Mouse (Mus musculus): Measurements from ENCODE around the gene Agap2. TPM values are rescaled to one million over a fixed set of nuclear protein-coding genes. Genes with fewer than 3 reads are reported as not detected.
"Not testable (repeated sequence)": the region's sequence is repeated elsewhere in the genome, so short reads cannot be mapped to it uniquely, and the experiment has no call there.

Agap2 gene
- polyA plus RNA-seq, 1 experiment from 2014 or later = 1.2 TPM

DNA sequence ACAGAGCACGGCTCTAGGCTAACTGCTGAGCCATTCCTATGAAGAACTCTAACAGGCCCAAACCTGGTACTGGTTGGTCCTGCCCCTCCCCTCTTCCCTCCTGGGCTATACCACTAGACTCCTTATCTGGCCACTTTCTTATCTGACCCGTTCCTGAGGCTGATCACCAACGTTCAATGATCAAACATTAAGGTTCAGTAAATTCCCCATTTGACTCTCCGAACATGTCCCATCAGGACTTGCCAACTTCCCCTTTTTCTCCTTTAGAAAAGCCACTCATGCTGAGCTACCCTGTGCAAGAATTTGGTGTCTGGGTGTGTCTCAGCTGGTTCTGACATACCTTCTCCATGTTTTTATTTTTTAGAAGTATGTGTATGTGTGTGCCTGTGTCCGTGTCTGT is 51.5 kb downstream of the Agap2 start:
- ATAC-seq (ENCODE audit: low FRiP score) = no peak

DNA sequence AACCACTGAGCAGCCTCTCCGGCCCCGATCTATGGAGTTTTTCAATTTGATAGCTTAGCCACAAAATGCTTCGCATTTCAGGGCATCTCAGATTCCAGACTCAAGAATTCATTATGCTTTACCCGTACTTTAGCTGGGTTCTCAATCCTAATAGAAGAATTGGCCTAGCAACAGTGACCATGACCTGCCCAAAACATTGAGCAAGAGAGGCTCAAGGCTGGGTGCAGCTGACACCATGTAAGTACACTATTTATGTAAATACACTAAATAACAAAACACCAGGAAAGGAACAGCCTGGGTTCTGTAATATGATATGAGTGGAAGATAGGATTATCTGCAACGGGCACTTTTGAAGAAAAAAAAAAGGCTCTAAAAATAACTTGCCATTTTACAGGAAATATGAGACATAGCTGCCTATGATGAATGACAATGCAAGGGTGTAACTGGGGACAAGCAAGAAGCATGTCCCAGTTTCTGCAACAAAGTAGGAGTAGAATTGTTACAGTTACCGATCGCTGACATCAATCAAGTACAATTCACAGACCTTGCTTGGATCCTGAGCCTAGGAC is 52.7 kb downstream of the Agap2 start:
- Histone ChIP-seq H3K4me2 (replicated peaks; ENCODE audit: low read depth, low read length) (no peak overlapping the region), H3K4me3 (ENCODE audit: low read depth, low read length) (no peak overlapping the region), H3K27me3 (ENCODE audit: control insufficient read depth, insufficient read depth, low read length) (no peaks in the 10 kb centered on the region), H3K36me3 (ENCODE audit: control insufficient read depth, insufficient read depth, low read length) (no peaks in the 10 kb centered on the region), H3K9me3 (ENCODE audit: control insufficient read depth, low read length) (no peaks in the 10 kb centered on the region), H3K9ac (ENCODE audit: low read depth, low read length) (no peak overlapping the region), H3K4me1 (replicated peaks; ENCODE audit: control insufficient read depth, insufficient read depth, low read length) (no peaks in the 10 kb centered on the region), H3K27ac (ENCODE audit: low read depth, low read length) (no peak overlapping the region)
- no peak for ATAC-seq (ENCODE audit: low FRiP score)
- no peak for DNase-seq (ENCODE audit: low spot score)
- WGBS = 90% methylated on average over 7 of the region's 7 CpGs

More for the DNA sequence above, 51.5 kb downstream of the Agap2 start:
- no peak for DNase-seq (ENCODE audit: low spot score)
- Histone ChIP-seq H3K27me3 (ENCODE audit: control insufficient read depth, insufficient read depth, low read length) (no peaks in the 10 kb centered on the region), H3K4me1 (replicated peaks; ENCODE audit: control insufficient read depth, insufficient read depth, low read length) (no peaks in the 10 kb centered on the region), H3K9ac (ENCODE audit: low read depth, low read length) (no peak overlapping the region), H3K36me3 (ENCODE audit: control insufficient read depth, insufficient read depth, low read length) (no peaks in the 10 kb centered on the region), H3K27ac (ENCODE audit: low read depth, low read length) (no peak overlapping the region), H3K9me3 (ENCODE audit: control insufficient read depth, low read length) (no peaks in the 10 kb centered on the region), H3K4me3 (ENCODE audit: low read depth, low read length) (no peak overlapping the region), H3K4me2 (replicated peaks; ENCODE audit: low read depth, low read length) (no peak overlapping the region)
- 82% methylated on average over 5 of the region's 5 CpGs for WGBS

GRCm38 (mm10) chr10:127129431-127129830 is 54.3 kb downstream of the Agap2 start:
- Histone ChIP-seq H3K9me3 (ENCODE audit: control insufficient read depth, low read length) (no peaks in the 10 kb centered on the region), H3K9ac (ENCODE audit: low read depth, low read length) (no peak overlapping the region), H3K27ac (ENCODE audit: low read depth, low read length) (no peak overlapping the region), H3K36me3 (ENCODE audit: control insufficient read depth, insufficient read depth, low read length) (no peaks in the 10 kb centered on the region), H3K4me2 (replicated peaks; ENCODE audit: low read depth, low read length) (no peak overlapping the region), H3K27me3 (ENCODE audit: control insufficient read depth, insufficient read depth, low read length) (no peaks in the 10 kb centered on the region), H3K4me1 (replicated peaks; ENCODE audit: control insufficient read depth, insufficient read depth, low read length) (no peaks in the 10 kb centered on the region), H3K4me3 (ENCODE audit: low read depth, low read length) (no peak overlapping the region)
- no peak for DNase-seq (ENCODE audit: low spot score)
- 78% methylated on average over 4 of the region's 4 CpGs for WGBS
- no peak for ATAC-seq (ENCODE audit: low FRiP score)

- Histone ChIP-seq H3K4me2 (replicated peaks; ENCODE audit: low read depth, low read length) (no peak overlapping the region), H3K4me1 (replicated peaks; ENCODE audit: control insufficient read depth, insufficient read depth, low read length) (no peaks in the 10 kb centered on the region), H3K27ac (ENCODE audit: low read depth, low read length) (no peak overlapping the region), H3K27me3 (ENCODE audit: control insufficient read depth, insufficient read depth, low read length) (no peaks in the 10 kb centered on the region), H3K36me3 (ENCODE audit: control insufficient read depth, insufficient read depth, low read length) (no peaks in the 10 kb centered on the region), H3K9ac (ENCODE audit: low read depth, low read length) (no peak overlapping the region), H3K9me3 (ENCODE audit: control insufficient read depth, low read length) (no peaks in the 10 kb centered on the region), H3K4me3 (ENCODE audit: low read depth, low read length) (no peak overlapping the region)
- 78% methylated on average over 5 of the region's 5 CpGs for WGBS
- ATAC-seq (ENCODE audit: low FRiP score) (no peak), DNase-seq (ENCODE audit: low spot score) (no peak)
Measured at GRCm38 (mm10) chr10:127132469-127132868, 57.4 kb downstream of the Agap2 start.

GRCm38 (mm10) chr10:127134394-127135035 is 59.4 kb downstream of the Agap2 start:
- not testable (repeated sequence) for H3K36me3 ChIP-seq (ENCODE audit: control insufficient read depth, insufficient read depth, low read length); H3K9ac ChIP-seq (ENCODE audit: low read depth, low read length); H3K4me2 ChIP-seq (replicated peaks; ENCODE audit: low read depth, low read length); H3K4me1 ChIP-seq (replicated peaks; ENCODE audit: control insufficient read depth, insufficient read depth, low read length); H3K4me3 ChIP-seq (ENCODE audit: low read depth, low read length); H3K9me3 ChIP-seq (ENCODE audit: control insufficient read depth, low read length); H3K27me3 ChIP-seq (ENCODE audit: control insufficient read depth, insufficient read depth, low read length); ATAC-seq (ENCODE audit: low FRiP score); H3K27ac ChIP-seq (ENCODE audit: low read depth, low read length); DNase-seq (ENCODE audit: low spot score)
- WGBS = 79% methylated on average over 3 of the region's 3 CpGs

DNA sequence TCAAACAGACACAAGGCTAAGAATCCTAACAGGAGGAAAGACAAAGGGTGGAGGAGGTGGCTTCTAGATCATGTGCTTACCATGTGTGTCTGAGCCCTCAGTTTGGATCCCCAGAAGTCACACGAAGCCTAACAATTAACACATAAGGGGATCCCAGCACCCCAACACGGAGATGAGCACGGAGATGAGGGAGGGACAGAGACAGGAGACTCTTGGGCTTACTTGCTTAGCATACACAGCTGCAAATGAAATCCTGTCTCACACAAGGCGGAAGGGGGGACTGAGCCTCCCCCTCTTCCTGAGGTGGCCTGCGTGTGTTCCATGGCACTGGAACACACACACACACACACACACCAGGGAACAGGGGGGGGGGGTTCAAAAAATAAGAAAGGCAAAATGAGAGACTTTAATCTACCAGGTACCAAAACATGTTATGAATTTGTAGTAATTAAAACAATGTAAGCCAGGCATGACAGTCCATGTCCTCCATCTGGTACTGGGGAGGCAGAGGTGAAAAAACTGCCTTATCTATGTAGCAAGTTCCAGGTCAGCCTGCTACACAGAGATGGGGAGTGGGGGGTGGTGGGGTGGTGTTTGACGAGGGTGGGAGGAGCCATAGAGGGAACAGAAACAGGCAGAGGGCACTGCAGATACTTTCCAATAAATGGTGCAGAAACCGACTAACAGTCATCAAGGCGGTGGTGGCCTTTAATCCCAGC is 60.2 kb downstream of the Agap2 start:
- 66% methylated on average over 8 of the region's 8 CpGs for WGBS
- Histone ChIP-seq H3K4me2 (replicated peaks; ENCODE audit: low read depth, low read length) (no peak overlapping the region), H3K9me3 (ENCODE audit: control insufficient read depth, low read length) (no peaks in the 10 kb centered on the region), H3K36me3 (ENCODE audit: control insufficient read depth, insufficient read depth, low read length) (no peaks in the 10 kb centered on the region), H3K27ac (ENCODE audit: low read depth, low read length) (no peak overlapping the region), H3K4me3 (ENCODE audit: low read depth, low read length) (no peak overlapping the region), H3K9ac (ENCODE audit: low read depth, low read length) (no peak overlapping the region), H3K27me3 (ENCODE audit: control insufficient read depth, insufficient read depth, low read length) (no peaks in the 10 kb centered on the region), H3K4me1 (replicated peaks; ENCODE audit: control insufficient read depth, insufficient read depth, low read length) (no peaks in the 10 kb centered on the region)
- DNase-seq (ENCODE audit: low spot score) (no peak), ATAC-seq (ENCODE audit: low FRiP score) (no peak)

DNA sequence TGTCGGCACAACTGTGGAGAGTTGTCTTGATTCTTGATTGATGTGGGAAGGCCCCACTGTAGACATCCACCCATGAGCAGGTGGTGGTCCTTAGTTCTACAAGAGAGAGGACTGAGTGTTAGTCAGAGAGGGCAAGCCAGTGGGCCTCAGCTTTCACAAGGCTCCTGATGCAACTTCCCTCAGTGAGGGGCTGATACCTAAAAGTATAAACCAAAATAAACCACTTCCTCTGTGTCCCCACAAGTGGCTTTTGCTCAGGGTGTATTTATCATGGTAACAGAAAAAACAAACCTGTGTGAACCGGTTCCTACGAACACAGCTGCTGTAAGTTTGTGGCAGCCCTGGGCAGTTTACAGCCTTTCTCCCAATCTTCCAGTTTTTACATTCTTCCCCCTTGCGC is 61.4 kb downstream of the Agap2 start:
- no peaks in the 10 kb centered on the region for H3K36me3 ChIP-seq (ENCODE audit: control insufficient read depth, insufficient read depth, low read length)
- no peaks in the 10 kb centered on the region for H3K9me3 ChIP-seq (ENCODE audit: control insufficient read depth, low read length)
- no peak overlapping the region for H3K4me2 ChIP-seq (replicated peaks; ENCODE audit: low read depth, low read length)
- no peaks in the 10 kb centered on the region for H3K27me3 ChIP-seq (ENCODE audit: control insufficient read depth, insufficient read depth, low read length)
- no peak overlapping the region for H3K27ac ChIP-seq (ENCODE audit: low read depth, low read length)
- H3K9ac ChIP-seq (ENCODE audit: low read depth, low read length) = no peak overlapping the region
- no peaks in the 10 kb centered on the region for H3K4me1 ChIP-seq (replicated peaks; ENCODE audit: control insufficient read depth, insufficient read depth, low read length)
- H3K4me3 ChIP-seq (ENCODE audit: low read depth, low read length) = no peak overlapping the region
- no peak for DNase-seq (ENCODE audit: low spot score)
- no peak for ATAC-seq (ENCODE audit: low FRiP score)
- WGBS = 85% methylated on average over 4 of the region's 4 CpGs

DNA sequence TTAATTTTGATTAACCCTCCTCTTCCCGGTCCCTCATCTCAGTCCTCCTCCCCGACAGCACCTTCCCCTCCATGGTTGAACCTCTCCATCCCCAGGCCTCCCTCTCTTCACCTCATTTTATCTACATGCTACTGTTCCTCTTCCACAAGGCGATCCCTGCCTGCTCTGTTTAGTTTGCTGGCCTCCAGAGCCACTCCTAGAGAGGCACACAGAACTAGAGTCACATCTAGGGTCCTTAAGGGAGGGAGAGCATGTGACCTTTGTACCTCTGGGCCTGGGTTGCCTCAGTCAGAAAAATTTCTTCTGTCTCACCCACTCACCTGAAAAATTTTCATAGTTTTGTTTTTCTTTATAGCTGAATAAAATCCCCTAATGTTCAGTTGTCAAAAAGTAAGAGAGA is 62.8 kb downstream of the Agap2 start:
- DNase-seq (ENCODE audit: low spot score) (no peak), ATAC-seq (ENCODE audit: low FRiP score) (no peak)
- H3K4me1 ChIP-seq (replicated peaks; ENCODE audit: control insufficient read depth, insufficient read depth, low read length) = no peaks in the 10 kb centered on the region
- H3K27ac ChIP-seq (ENCODE audit: low read depth, low read length) = no peak overlapping the region
- H3K4me3 ChIP-seq (ENCODE audit: low read depth, low read length) = no peak overlapping the region
- WGBS = 95% methylated on average over 3 of the region's 3 CpGs
- no peaks in the 10 kb centered on the region for H3K9me3 ChIP-seq (ENCODE audit: control insufficient read depth, low read length)
- H3K9ac ChIP-seq (ENCODE audit: low read depth, low read length) = no peak overlapping the region
- no peaks in the 10 kb centered on the region for H3K36me3 ChIP-seq (ENCODE audit: control insufficient read depth, insufficient read depth, low read length)
- H3K27me3 ChIP-seq (ENCODE audit: control insufficient read depth, insufficient read depth, low read length) = no peaks in the 10 kb centered on the region
- H3K4me2 ChIP-seq (replicated peaks; ENCODE audit: low read depth, low read length) = no peak overlapping the region

Data from hindbrain, embryonic 11.5 days (tissue).